Mouse (Mus musculus): ENCODE data around the gene Cbl.

Cbl gene

GRCm38 (mm10) chr9:44096536-44096935 is 137.3 kb downstream of the Cbl start:
- peak in 1 of 2 experiments; percentile 59 for DNase-seq

GRCm38 (mm10) chr9:44095781-44096180 is 138.1 kb downstream of the Cbl start:
- no peak for DNase-seq

DNA sequence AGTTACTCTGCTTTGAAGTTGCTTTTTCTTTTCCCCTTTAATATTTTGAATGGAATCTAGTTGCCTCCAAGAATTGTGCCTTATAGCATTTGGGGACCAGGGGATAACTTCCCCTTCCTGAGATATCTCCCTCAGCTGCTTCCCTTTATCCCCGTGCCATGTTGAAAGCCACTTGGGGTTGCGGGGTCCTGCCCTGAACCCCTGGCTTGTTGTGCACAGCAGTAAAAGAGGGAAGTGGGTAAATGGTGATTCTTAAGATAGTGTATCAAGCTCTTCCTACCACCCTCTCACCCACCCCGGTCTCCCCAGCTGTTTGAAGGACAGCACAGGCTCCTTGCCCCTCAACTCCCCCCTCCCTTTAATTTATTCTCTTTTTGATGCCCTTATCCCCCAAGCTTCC is 139.1 kb downstream of the Cbl start:
- no peak for DNase-seq

DNA sequence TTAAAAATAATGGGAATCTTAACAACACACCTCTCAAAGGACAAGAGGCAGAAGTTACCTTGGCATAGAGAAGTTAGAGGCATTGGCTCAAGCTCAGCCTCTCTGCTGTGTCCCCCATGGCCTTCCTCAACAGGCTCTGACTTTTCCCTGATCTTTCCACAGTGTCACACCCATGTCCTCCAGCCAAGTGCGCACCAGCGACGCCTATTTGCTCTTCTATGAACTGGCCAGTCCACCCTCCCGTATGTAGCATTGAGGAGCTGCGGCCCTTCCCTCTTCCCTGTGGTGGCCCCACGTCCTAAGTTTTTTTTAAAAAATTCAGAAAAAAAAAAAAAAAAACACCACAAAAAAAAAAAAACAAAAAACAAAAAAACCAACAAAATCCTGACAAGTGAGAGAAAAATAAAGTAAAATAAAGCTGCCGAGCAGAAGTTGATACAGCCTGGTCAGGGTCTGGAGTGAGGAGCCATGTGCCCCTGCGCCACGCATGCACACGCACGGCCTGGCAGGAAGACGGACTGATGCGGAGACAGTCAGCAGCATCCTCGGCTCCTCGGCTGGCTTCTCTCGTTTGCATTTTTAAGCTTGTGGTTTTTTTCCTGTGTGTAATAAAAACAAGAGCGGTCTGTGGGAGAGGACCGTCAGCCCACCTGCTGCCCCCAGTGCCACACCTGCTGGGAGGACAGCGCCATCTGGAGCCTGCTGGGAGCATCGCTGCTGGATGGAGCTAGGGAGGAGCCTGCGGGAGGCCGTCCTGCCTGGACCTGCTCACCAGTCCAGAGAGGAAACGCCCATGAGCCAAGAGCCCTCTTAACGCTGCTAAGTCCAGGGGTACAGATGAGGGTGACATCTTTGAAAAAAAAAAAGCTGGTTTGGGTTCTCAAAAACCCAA is 140.0 kb downstream of the Cbl start:
- DNase-seq = peak; percentile 82

Data from kidney, adult 8-10 months (tissue).